Comparison of ENCODE assay signal across 22 mouse cellular contexts in the genomic region with DNA sequence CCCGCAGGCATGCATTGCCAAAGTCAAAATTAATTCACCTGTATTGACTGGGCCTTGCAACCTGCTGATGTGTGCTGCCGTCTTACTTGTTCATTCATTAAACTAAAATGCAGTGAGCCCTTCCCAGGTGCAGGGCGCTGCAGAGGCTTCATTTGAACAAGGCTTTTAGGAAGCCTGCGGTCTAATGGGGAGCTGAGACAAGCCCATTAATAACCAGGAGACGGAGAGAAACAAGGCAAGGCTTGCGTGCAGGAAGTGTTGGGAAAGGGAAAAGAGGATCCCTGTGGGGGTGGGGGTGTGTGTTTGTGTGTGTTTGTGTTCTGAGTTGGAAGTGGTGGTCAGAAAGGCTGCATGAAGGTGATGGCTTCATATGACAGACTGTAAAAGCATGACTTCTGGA.
DNase-seq lines count a peak whose midpoint lies in the region; ATAC-seq and TF ChIP-seq lines count a peak whose summit lies in the region.
"Had no signal": no experiment of that assay in that cellular context is flagged by ENCODE, and none has a peak within 500 bp of the region (broad histone marks: within the 10 kb centered on the region; RNA-seq: fewer than 3 reads in every experiment).

No protein-coding gene starts in this region.

- H3K27me3 ChIP-seq in hindbrain, embryonic 12.5 days = peaks cover 4% of the 10 kb centered on the region
- H3K27me3 ChIP-seq in hindbrain, embryonic 14.5 days (ENCODE audit: control insufficient read depth, insufficient read depth, low read length) = no peaks in the 10 kb centered on the region; the same call in 1 of the 2 replicates
- H3K27me3 ChIP-seq in hindbrain, embryonic 16.5 days (replicated peaks; ENCODE audit: control insufficient read depth, insufficient read depth, low read length) = peaks cover 4% of the 10 kb centered on the region
- H3K27me3 ChIP-seq in hindbrain, postnatal 0 days (ENCODE audit: insufficient read depth, low read length) = 0 out of 2 replicates have a peak, but pooled peaks cover 4% of the 10 kb centered on the region
- H3K27me3 ChIP-seq: embryonic facial prominence, embryonic 15.5 days had no signal

- no peaks in the 10 kb centered on the region for H3K36me3 ChIP-seq in hindbrain, embryonic 12.5 days
- H3K36me3 ChIP-seq in hindbrain, embryonic 14.5 days (replicated peaks; ENCODE audit: control insufficient read depth, insufficient read depth) = no peaks in the 10 kb centered on the region
- H3K36me3 ChIP-seq in hindbrain, embryonic 16.5 days (ENCODE audit: control insufficient read depth, insufficient read depth, low read length) = no peaks in the 10 kb centered on the region
- no peaks in the 10 kb centered on the region for H3K36me3 ChIP-seq in hindbrain, postnatal 0 days (ENCODE audit: insufficient read depth, low read length)
- H3K36me3 ChIP-seq: embryonic facial prominence, embryonic 13.5 days; embryonic facial prominence, embryonic 15.5 days; forebrain, embryonic 10.5 days; forebrain, embryonic 12.5 days had no signal

- ATAC-seq in hindbrain, embryonic 12.5 days (ENCODE audit: low FRiP score) = peak; percentile 16; the same call in 1 of the 2 replicates
- ATAC-seq in hindbrain, embryonic 14.5 days (ENCODE audit: low FRiP score) = no peak
- ATAC-seq in hindbrain, embryonic 16.5 days = 0 out of 2 replicates have a peak, but pooled peaks have one; percentile 42
- ATAC-seq in hindbrain, postnatal 0 days = no peak
- ATAC-seq: forebrain, embryonic 14.5 days; forebrain, embryonic 16.5 days had no signal

- no peak overlapping the region for H3K9ac ChIP-seq in hindbrain, embryonic 12.5 days
- no peak overlapping the region for H3K9ac ChIP-seq in hindbrain, embryonic 14.5 days
- no peak overlapping the region for H3K9ac ChIP-seq in hindbrain, embryonic 16.5 days (ENCODE audit: low read depth, low read length)
- no peak overlapping the region for H3K9ac ChIP-seq in hindbrain, postnatal 0 days (replicated peaks; ENCODE audit: low read length)
- H3K9ac ChIP-seq: embryonic facial prominence, embryonic 13.5 days; embryonic facial prominence, embryonic 15.5 days; forebrain, embryonic 12.5 days had no signal

- 30% methylated on average over 6 of the region's 6 CpGs for WGBS in hindbrain, embryonic 12.5 days
- 27% methylated on average over 6 of the region's 6 CpGs for WGBS in hindbrain, embryonic 14.5 days
- WGBS in hindbrain, embryonic 16.5 days = 22% methylated on average over 6 of the region's 6 CpGs
- 43% methylated on average over 6 of the region's 6 CpGs for WGBS in hindbrain, postnatal 0 days

- peaks cover 8% of the 10 kb centered on the region for H3K4me1 ChIP-seq in hindbrain, embryonic 12.5 days
- no peaks in the 10 kb centered on the region for H3K4me1 ChIP-seq in hindbrain, embryonic 14.5 days (replicated peaks; ENCODE audit: control insufficient read depth, insufficient read depth, low read length)
- H3K4me1 ChIP-seq in hindbrain, embryonic 16.5 days (ENCODE audit: control insufficient read depth, insufficient read depth, low read depth, low read length) = 0 out of 2 replicates have a peak, but pooled peaks cover 2% of the 10 kb centered on the region
- H3K4me1 ChIP-seq in hindbrain, postnatal 0 days (ENCODE audit: insufficient read depth, low read length) = no peaks in the 10 kb centered on the region
- H3K4me1 ChIP-seq: embryonic facial prominence, embryonic 13.5 days had no signal

- H3K4me3 ChIP-seq in hindbrain, embryonic 12.5 days = no peak overlapping the region
- H3K4me3 ChIP-seq in hindbrain, embryonic 14.5 days (replicated peaks; ENCODE audit: low read length) = no peak overlapping the region
- H3K4me3 ChIP-seq in hindbrain, embryonic 16.5 days (ENCODE audit: low read length) = no peak overlapping the region
- no peak overlapping the region for H3K4me3 ChIP-seq in hindbrain, postnatal 0 days (ENCODE audit: low read length)
- H3K4me3 ChIP-seq: embryonic facial prominence, embryonic 13.5 days; embryonic facial prominence, embryonic 15.5 days; erythroblast, embryonic 14.5 days; forebrain, embryonic 10.5 days; forebrain, embryonic 12.5 days had no signal

- H3K27ac ChIP-seq in hindbrain, embryonic 12.5 days = no peak overlapping the region
- H3K27ac ChIP-seq in hindbrain, embryonic 14.5 days = no peak overlapping the region; the same call in 1 of the 2 replicates
- H3K27ac ChIP-seq in hindbrain, embryonic 16.5 days (ENCODE audit: low read depth, low read length) = no peak overlapping the region
- H3K27ac ChIP-seq in hindbrain, postnatal 0 days = no peak overlapping the region
- H3K27ac ChIP-seq: embryonic facial prominence, embryonic 13.5 days; embryonic facial prominence, embryonic 15.5 days; forebrain, embryonic 10.5 days; forebrain, embryonic 12.5 days had no signal

- TF ChIP-seq CTCF in hindbrain, postnatal 0 days (IDR thresholded peaks at IDR 0.05; ENCODE audit: low read depth) = no peak
- TF ChIP-seq CTCF in brain, embryonic 14.5 days (IDR thresholded peaks at IDR 0.05; ENCODE audit: borderline replicate concordance, extremely low read depth, insufficient read depth, insufficient read length) = no peak

- TF ChIP-seq POLR2A in brain, embryonic 14.5 days (IDR thresholded peaks at IDR 0.05; ENCODE audit: borderline replicate concordance, extremely low read depth, insufficient read depth, insufficient read length, poor library complexity, severe bottlenecking) = no peak

- no peaks in the 10 kb centered on the region for H3K9me3 ChIP-seq in hindbrain, embryonic 12.5 days (replicated peaks)
- H3K9me3 ChIP-seq in hindbrain, embryonic 14.5 days (ENCODE audit: control insufficient read depth, low read length) = no peaks in the 10 kb centered on the region
- no peaks in the 10 kb centered on the region for H3K9me3 ChIP-seq in hindbrain, embryonic 16.5 days (ENCODE audit: control insufficient read depth, low read length)
- H3K9me3 ChIP-seq in hindbrain, postnatal 0 days (ENCODE audit: low read length) = no peaks in the 10 kb centered on the region
- H3K9me3 ChIP-seq: embryonic facial prominence, embryonic 13.5 days; embryonic facial prominence, embryonic 15.5 days; forebrain, embryonic 10.5 days; forebrain, embryonic 12.5 days had no signal

- no peak overlapping the region for H3K4me2 ChIP-seq in hindbrain, embryonic 12.5 days (replicated peaks)
- H3K4me2 ChIP-seq in hindbrain, embryonic 14.5 days (replicated peaks) = no peak overlapping the region
- H3K4me2 ChIP-seq in hindbrain, embryonic 16.5 days (ENCODE audit: low read length) = no peak overlapping the region
- H3K4me2 ChIP-seq in hindbrain, postnatal 0 days (ENCODE audit: low read depth, low read length) = no peak overlapping the region
- H3K4me2 ChIP-seq: embryonic facial prominence, embryonic 13.5 days; embryonic facial prominence, embryonic 15.5 days; forebrain, embryonic 12.5 days had no signal

- DNase-seq in hindbrain, embryonic 14.5 days (ENCODE audit: low spot score) = no peak
- no peak for DNase-seq in hindbrain, postnatal 0 days (ENCODE audit: low spot score)
- peak; percentile 30 for DNase-seq in brain, embryonic 14.5 days (ENCODE audit: low read depth)
- DNase-seq in cerebellum, postnatal 36 days = no peak
- DNase-seq: adrenal gland, adult 2 months; adrenal gland, postnatal 10 days; adrenal gland, postnatal 25 days; cerebellum, adult 11-12 months; cerebellum, adult 2 months; cerebellum, adult 9-10 months; cerebellum, postnatal 10 days; cerebellum, postnatal 25 days; embryo, embryonic 11 days had no signal

Comparison
In these comparisons a context has a peak if more than half of its experiments do, and no peak if none do; other contexts are left out.
1. ATAC-seq: peak in hindbrain, embryonic 12.5 days (single experiment) and hindbrain, embryonic 16.5 days (single experiment); none in hindbrain, embryonic 14.5 days (single experiment) and hindbrain, postnatal 0 days (single experiment).